Mouse (Mus musculus) urinary bladder, adult 18-20 months (tissue): ENCODE results near the gene Upf2.
A peak's percentile ranks its signal among the peaks of the same experiment; 100 is the strongest.
"Not testable (repeated sequence)": the region's sequence is repeated elsewhere in the genome, so short reads cannot be mapped to it uniquely, and the experiment has no call there.

ENCODE experiments used
- DNase-seq, 2 experiments: peaks; one replicate each; pipeline ENCODE4 v3.0.0; 2022; ENCODE audit warnings: low spot score in 2 of 2, mixed read lengths in 2 of 2

Upf2 gene

DNA sequence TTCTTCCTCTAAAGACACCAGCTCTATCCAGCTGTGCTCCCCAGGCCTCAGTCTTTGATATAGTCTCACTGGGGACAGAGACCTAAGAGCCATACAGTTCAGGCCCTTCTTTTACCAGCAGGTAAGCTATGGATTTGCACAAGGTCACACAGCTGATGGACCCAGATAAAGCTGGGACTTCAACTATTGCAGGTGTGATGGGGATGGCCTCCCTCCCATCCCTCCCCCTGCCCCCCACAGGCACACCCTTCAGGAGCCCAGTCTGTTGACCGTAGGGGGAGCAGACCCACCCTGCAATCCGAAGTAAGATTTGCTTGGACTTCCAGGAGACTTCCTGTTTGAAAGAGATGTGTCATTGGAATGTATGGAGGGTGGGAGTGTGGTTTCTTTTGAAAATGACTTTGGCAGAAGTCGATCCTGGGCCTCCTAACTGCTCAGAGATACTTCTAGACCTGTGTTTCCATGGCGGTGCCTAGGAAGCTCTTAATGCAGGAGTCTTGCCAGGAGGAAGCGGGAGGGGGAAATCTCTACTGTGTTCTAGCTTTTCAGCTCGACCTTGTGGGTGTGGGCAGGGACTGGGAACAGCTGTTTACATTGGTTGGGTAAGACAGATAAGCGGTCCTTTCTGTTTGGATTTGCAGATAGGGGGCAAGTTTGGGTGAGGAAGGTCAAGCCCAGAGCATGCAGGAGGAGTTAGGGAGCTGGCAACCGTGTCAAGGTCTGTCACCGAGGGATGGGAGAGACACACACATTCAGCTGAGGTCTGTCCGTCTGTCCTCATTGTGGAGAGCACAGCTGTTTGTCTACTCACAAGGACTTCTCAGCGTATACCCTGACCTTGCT lies 120.5 kb downstream of the Upf2 start:
- DNase-seq, result peak in 1 of 2 experiments; percentile 65

DNA sequence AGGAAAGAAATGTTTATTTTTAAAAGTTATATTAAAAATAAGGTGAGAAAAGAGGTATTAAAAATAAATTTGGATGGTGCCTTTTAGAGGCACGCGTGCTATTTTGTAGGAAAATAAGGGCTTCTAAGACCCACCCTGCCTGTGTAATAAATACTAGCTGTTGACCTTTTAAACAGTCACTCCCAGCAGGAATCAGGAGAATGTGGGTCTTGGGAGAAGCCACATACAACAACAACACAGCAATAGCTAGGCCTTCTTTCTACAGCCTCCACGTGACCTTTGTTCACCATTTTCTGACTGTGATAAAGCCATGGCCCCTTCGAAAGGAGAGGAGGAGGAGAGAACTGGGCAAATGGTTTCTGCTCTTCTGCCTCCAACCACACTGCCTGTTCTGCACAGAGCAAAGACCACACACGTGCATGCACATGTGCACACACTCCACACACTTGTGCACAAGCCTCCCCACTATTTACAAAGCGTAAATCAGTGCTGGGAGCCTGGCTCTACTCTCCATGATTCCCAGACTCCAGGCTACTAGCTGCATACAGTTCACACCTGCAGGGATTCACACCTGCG lies 121.5 kb downstream of the Upf2 start:
- no peak for DNase-seq

DNA sequence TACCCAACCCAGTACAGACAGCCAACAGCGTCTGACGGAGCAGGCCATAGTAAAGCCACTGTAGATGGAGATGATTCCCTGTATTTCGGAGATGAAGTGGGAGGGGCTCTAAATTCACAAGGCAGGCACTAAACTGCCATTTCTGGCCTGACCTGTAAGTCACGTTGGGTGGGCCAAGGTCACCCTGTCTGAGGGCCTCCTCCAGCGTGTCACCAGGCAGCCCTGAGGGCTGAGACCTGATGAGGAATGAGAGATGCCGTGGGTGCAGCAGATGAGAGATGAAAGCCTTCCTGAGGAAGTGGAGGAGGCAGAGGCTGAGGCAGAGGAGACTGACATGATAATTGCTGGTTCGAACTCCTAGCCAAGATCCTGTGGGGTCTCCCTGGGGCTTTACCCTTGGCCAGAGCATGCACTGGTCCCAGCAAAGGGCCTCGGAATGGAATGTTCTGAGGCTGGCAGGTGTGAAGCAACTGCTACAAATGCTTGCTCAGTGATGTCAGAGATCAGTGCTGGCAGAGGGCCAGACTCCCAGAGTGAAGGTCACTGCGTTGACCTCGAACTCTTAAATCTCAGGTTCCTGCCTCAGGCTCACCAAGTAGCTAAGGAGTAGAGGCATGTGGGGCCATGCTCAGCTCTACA lies 123.7 kb downstream of the Upf2 start:
- DNase-seq, result peak in 1 of 2 experiments; percentile 22

GRCm38 (mm10) chr2:6075530-6075896 lies 124.2 kb downstream of the Upf2 start:
- no peak for DNase-seq

DNA sequence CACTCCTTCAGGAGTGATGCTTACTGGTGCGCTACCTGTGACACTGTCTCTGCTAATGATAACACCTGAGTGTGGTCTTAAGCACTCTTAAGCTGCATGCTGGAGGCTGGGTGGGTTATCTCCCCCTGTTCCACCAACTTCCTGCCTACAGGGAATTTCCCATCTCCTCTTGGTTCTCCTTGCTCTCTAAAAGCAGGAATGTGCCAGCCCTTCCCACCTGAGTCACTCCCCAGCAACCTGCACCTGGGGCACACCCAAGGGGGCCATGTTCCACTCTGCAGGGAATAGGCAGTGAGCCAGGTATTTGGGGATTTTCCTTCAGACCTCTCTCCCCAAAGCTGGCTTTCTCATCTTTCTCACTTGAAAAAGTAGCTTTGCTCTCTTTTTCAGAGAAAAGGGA lies 128.8 kb downstream of the Upf2 start:
- DNase-seq, result no peak

- peak in 1 of 2 experiments; percentile 55 for DNase-seq
Observed at GRCm38 (mm10) chr2:6081108-6081507, 129.8 kb downstream of the Upf2 start.

DNA sequence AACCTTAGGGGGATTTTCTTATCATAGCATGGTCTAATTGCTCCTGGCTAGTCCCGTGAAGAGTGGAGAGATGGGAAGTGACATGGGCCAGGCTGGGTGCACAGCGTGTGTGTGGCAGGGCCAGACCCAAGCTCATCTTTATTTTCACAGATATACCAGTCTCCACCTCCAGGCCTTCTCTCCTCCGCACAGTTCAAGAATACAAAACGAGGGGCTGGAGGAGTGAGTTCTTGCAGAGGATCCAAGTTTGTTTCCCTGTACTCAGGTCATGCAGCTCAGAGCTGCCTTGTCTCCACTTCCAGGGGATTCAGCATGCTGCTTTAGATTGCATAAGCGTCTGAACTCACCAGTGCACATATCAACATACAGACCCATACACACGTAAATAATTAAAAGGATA lies 131.3 kb downstream of the Upf2 start:
- no peak for DNase-seq

GRCm38 (mm10) chr2:6083696-6084095 lies 132.4 kb downstream of the Upf2 start:
- DNase-seq, result no peak

- DNase-seq, result no peak
Observed at GRCm38 (mm10) chr2:6085622-6086530, 134.6 kb downstream of the Upf2 start.

DNA sequence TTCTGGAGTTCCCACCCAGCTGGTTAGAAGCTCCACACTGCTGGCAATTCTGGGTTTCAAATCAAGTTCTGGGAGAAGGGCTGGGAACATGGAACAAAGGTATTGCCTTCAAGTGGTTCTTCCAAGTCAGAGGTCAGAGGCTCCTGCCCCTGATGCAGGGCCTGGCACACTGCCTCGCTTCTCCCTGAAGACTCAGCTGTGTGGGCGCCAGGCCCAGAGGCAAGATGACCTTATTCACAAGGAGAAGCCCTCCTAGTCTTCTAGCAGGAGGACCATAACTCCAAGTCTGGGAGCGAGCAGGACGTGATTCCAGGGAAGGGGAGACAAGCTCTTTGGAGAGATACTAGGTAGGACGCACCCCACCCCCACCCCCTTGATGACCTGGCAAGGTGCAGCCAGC lies 135.9 kb downstream of the Upf2 start:
- no peak for DNase-seq

GRCm38 (mm10) chr2:6089941-6090340 lies 138.7 kb downstream of the Upf2 start:
- DNase-seq, result not testable (repeated sequence)

DNA sequence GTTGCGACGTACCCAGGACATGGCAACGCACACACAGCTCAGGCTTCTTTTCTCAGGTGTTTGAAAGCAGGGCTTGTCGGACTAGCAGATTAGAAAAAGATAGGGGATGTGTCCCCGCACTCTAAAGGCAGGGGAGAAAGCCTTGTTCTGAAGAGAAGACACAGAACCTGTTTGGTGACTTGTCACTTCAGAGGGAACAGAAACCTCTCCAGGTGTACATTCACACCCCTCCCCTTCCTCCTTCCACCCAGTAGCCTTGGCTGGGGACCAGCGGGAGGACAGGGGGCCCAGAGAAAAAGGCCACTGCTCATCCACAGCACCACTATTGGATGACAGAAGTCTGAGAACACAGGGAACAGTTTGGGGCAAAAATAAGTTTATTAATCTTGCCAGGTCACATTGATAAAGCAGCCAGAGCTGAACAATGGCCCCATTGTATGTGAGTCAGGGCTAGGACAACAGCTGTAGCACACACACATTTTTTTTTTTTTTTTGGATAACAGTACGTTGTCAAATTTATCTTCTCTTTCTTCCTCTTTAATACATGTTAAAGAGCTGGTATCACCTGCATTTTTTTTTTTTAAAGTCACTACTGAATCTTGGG lies 145.9 kb downstream of the Upf2 start:
- no peak for DNase-seq

- no peak for DNase-seq
Observed at GRCm38 (mm10) chr2:6098924-6099323, 147.7 kb downstream of the Upf2 start.

DNA sequence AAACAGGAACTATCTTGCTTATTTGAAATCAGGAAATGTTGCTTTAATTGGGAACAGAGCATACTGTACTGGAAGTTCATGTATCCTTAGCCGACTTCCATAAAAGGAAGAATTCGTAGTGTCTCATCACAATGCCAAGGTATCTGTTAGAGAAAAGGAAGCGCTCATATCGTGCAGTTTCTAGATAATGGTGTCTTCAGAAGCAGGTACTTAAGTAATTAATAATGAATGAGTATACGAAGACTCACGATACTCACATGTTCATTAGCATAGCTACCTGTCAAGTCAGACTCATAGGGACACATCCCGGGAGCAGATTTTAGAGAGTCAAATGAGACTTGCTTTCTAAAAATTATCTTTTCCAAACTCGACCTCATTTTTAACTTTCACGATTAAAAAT lies 148.2 kb downstream of the Upf2 start:
- no peak for DNase-seq

- DNase-seq, result no peak
Observed at GRCm38 (mm10) chr2:6100027-6100749, 148.9 kb downstream of the Upf2 start.

DNA sequence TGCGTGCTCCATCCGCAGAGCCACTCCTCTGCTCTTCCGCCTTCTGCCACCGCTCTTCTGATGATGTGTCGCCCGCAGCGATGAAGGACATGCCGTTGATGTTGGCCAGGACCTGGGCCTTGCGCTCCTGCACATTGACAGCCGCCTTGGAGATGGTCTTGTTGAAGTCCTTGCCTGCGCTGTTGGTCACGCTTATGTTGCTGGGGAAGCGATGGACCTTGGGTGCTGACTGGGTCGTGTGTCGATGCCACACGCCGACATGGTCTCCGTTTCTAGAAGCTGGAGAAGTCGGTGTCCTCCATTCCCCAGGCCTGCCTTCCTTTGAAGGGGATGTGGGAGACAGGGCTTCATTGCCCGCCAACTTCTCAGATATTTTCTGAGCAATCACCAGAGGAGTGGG lies 149.5 kb downstream of the Upf2 start:
- no peak for DNase-seq

DNA sequence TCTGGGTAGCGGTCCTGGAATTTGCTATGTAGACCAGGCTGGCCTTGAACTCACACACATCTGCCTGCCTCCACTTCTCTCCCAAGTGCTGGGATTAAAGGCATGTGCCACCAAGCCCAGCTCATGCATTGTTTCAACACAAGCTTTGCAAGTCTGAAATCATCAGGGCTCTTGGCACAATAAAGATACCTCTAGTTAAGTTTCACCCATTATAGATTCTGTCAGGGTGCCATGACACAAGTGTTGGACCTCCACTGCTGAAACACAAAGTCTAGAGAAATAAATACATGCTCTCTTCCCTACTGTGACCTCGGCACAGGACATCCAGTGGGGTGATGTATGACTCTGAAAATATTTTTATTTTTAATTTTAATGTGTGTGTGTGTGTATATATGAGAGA lies 154.2 kb downstream of the Upf2 start:
- DNase-seq, result no peak
